Mouse (Mus musculus) left cerebral cortex, adult 8-10 months (tissue): Measurements from ENCODE around the gene Kirrel3. TPM values are rescaled to one million over a fixed set of nuclear protein-coding genes. Genes with fewer than 3 reads are reported as not detected.

Experiments
- DNase-seq, 2 experiments: peaks; one replicate each; pipeline ENCODE4 v3.0.0; 2022; ENCODE audit warnings: low spot score in 2 of 2
- total RNA-seq, 4 experiments: library from RNA; stranded (reverse); gene quantifications; 2 replicates each; pipeline ENCODE4 v1.2.4; 2022

Gene Kirrel3
- total RNA-seq, 4 experiments from 2014 or later, result 52.5 to 62.2 (median 53.9) TPM

- no peak for DNase-seq
Measured at GRCm38 (mm10) chr9:34749161-34749560, 263.5 kb downstream of the Kirrel3 start.

GRCm38 (mm10) chr9:34749877-34750276, 264.2 kb downstream of the Kirrel3 start:
- DNase-seq, result no peak

- DNase-seq, result no peak
Measured at GRCm38 (mm10) chr9:34750887-34751286, 265.2 kb downstream of the Kirrel3 start.

- peak in 1 of 2 experiments; percentile 28 for DNase-seq
Measured at GRCm38 (mm10) chr9:34752076-34752800, 266.5 kb downstream of the Kirrel3 start.

GRCm38 (mm10) chr9:34752801-34753170, 267.1 kb downstream of the Kirrel3 start:
- peak; percentile 30 to 66 for DNase-seq

GRCm38 (mm10) chr9:34753891-34754290, 268.2 kb downstream of the Kirrel3 start:
- DNase-seq, result no peak

- DNase-seq, result no peak
Measured at GRCm38 (mm10) chr9:34754523-34755097, 268.9 kb downstream of the Kirrel3 start.

GRCm38 (mm10) chr9:34756055-34756454, 270.4 kb downstream of the Kirrel3 start:
- DNase-seq, result no peak

GRCm38 (mm10) chr9:34758925-34759324, 273.2 kb downstream of the Kirrel3 start:
- DNase-seq, result no peak

GRCm38 (mm10) chr9:34760521-34760920, 274.8 kb downstream of the Kirrel3 start:
- DNase-seq, result no peak

- DNase-seq, result no peak
Measured at GRCm38 (mm10) chr9:34766792-34767623, 281.3 kb downstream of the Kirrel3 start.

- DNase-seq, result no peak
Measured at GRCm38 (mm10) chr9:34768961-34769360, 283.3 kb downstream of the Kirrel3 start.

GRCm38 (mm10) chr9:34770951-34771350, 285.3 kb downstream of the Kirrel3 start:
- no peak for DNase-seq

- no peak for DNase-seq
Measured at GRCm38 (mm10) chr9:34771401-34771800, 285.7 kb downstream of the Kirrel3 start.

- no peak for DNase-seq
Measured at GRCm38 (mm10) chr9:34772022-34772437, 286.3 kb downstream of the Kirrel3 start.

GRCm38 (mm10) chr9:34781356-34781755, 295.7 kb downstream of the Kirrel3 start:
- DNase-seq, result no peak

- no peak for DNase-seq
Measured at GRCm38 (mm10) chr9:34787915-34788314, 302.2 kb downstream of the Kirrel3 start.

GRCm38 (mm10) chr9:34795226-34795625, 309.5 kb downstream of the Kirrel3 start:
- DNase-seq, result no peak

GRCm38 (mm10) chr9:34797688-34798339, 312.1 kb downstream of the Kirrel3 start:
- DNase-seq, result no peak

- DNase-seq, result no peak
Measured at GRCm38 (mm10) chr9:34801662-34802061, 316.0 kb downstream of the Kirrel3 start.

GRCm38 (mm10) chr9:34806854-34807253, 321.2 kb downstream of the Kirrel3 start:
- DNase-seq, result no peak
